16 mouse cellular contexts compared by ENCODE assay signal in genomic region chr4:62418448-62418847, GRCm38 (mm10). TPM values are rescaled to one million over a fixed set of nuclear protein-coding genes. Genes with fewer than 3 reads are reported as not detected.
"Had no signal": no experiment of that assay in that cellular context is flagged by ENCODE, and none has a peak within 500 bp of the region (broad histone marks: within the 10 kb centered on the region; RNA-seq: fewer than 3 reads in every experiment).

No protein-coding gene starts in this region.

- H3K9ac ChIP-seq: liver, embryonic 15.5 days; lung, embryonic 14.5 days; neural tube, embryonic 15.5 days had no signal

- H3K9me3 ChIP-seq: limb, embryonic 10.5 days; liver, embryonic 15.5 days; midbrain, embryonic 10.5 days; neural tube, embryonic 15.5 days had no signal

- H3K27ac ChIP-seq: kidney, postnatal 0 days; left cerebral cortex, adult 2 months; limb, embryonic 10.5 days; liver, embryonic 15.5 days; midbrain, embryonic 10.5 days; neural tube, embryonic 15.5 days had no signal

- DNase-seq: kidney, adult 9 months; kidney, postnatal 36 days; lung, embryonic 14.5 days; lung, postnatal 10 days; lung, postnatal 4 days; midbrain, embryonic 14.5 days; thymus, postnatal 36 days had no signal

- H3K4me1 ChIP-seq: limb, embryonic 10.5 days; liver, embryonic 15.5 days; midbrain, embryonic 10.5 days; neural tube, embryonic 15.5 days had no signal

- H3K4me2 ChIP-seq: liver, embryonic 11.5 days; liver, embryonic 15.5 days; lung, embryonic 14.5 days; neural tube, embryonic 15.5 days had no signal

- H3K4me3 ChIP-seq: left cerebral cortex, adult 2 months; limb, embryonic 10.5 days; liver, embryonic 15.5 days; midbrain, embryonic 10.5 days; myocyte; neural tube, embryonic 15.5 days had no signal

- H3K27me3 ChIP-seq: liver, embryonic 15.5 days; neural tube, embryonic 15.5 days had no signal

RNA-seq across cellular contexts. Expression of gene Rnf183, which starts 16.6 kb away (rescaled TPM):
- polyA plus RNA-seq: limb, embryonic 10.5 days; liver, embryonic 11.5 days; liver, embryonic 15.5 days; lung, embryonic 14.5 days; midbrain, embryonic 10.5 days; midbrain, embryonic 14.5 days; myocyte; neural tube, embryonic 11.5 days had no signal
